Mouse (Mus musculus) cerebellum, postnatal 4 days (tissue): ENCODE measurements at regions not wholly inside any gene's neighbourhood (a gene's known extent, or its start where the extent isn't known, plus 50 kb on each side); places are given as distances from the start of the nearest gene placed in this dataset.

Experiments used
- DNase-seq, 2 experiments: peaks; one replicate each; pipeline ENCODE4 v3.0.0; 2022; ENCODE audit warnings: low spot score in 2 of 2, mixed read lengths in 1 of 2

- no peak for DNase-seq
Observed at GRCm38 (mm10) chr12:47466740-47467139, 648.0 kb upstream of the Nova1 start.

DNA sequence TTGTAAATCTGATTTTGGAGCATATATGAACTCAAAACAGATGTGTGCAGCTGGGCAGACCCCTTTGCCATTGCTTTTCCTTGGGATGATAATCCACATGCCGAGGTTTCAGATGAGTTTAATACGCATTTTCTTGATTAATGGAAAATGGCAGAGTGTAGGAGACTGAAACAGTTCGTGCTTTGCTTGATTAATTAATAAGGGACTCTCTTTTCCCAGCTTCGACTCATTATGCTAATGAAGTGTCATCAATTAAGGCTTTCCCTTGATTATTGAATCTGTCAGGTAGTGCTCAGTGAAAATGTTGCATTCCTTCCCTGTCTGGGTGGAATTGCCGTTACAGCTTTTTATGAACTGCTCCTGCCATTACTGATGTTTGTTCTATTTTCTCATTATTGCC, 647.2 kb upstream of the Nova1 start:
- no peak for DNase-seq

DNA sequence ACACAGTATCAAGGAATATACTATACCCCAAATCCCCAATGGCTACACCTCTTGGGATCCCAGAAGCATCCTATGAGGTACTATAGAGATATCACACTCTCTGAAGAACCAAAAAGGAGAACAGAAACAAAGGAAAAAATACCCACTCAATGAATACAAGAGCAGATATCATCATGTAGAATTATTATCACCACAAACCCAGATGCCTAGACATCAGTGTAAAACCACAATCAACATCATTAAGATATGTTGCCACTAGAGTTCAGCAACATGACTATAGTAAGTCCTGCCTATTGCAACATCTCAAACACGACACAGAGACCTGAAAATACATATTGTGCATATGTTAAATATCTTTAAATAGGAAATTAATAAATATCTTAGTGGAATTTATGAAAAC, 612.9 kb upstream of the Nova1 start:
- no peak for DNase-seq

- DNase-seq = peak in 1 of 2 experiments; percentile 3
Observed at GRCm38 (mm10) chr12:47412251-47412650, 593.5 kb upstream of the Nova1 start.

DNA sequence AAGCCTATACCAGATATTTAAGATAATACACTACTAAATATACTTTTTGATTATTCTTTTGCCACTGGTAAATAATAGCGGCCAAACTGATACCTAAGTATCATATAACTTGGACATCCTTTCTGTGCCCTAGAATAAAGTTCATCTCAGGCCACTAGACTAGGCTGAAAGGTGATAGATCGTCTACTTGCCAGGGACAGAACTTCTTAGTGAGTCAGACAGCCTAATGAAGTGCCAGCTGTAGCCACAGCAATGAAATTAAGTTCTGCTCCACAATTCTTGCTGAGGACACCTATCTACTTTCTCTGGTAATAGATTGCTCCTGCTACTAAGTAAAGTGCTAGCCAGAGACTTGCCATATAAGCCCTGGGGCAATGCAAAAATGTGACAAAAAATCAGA, 587.8 kb upstream of the Nova1 start:
- DNase-seq = no peak

GRCm38 (mm10) chr12:47406131-47406530, 587.4 kb upstream of the Nova1 start:
- DNase-seq = no peak

GRCm38 (mm10) chr12:47383225-47383624, 564.5 kb upstream of the Nova1 start:
- DNase-seq = no peak

- no peak for DNase-seq
Observed at GRCm38 (mm10) chr12:47353269-47353668, 534.5 kb upstream of the Nova1 start.

DNA sequence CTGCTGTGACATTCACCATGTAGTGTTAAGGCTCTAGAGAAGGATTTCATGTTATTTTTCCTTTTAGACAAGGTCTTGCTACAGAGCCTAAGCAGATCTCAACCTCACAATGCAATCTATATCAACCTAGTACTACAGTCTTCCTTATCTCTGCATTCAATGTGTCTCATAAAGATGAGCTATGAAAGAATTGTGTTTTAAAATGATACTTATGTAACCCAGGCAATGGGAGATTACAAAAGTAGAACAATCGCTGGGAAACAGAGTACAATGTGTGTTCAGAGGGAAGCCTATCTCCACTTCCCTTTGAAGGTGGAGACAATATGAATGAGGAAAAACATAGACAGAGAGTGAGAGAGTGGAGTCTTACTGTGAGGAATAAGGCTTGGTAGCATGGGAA, 532.5 kb upstream of the Nova1 start:
- no peak for DNase-seq

GRCm38 (mm10) chr12:47313413-47313812, 494.7 kb upstream of the Nova1 start:
- DNase-seq = peak in 1 of 2 experiments; percentile 24

GRCm38 (mm10) chr12:47275904-47276303, 457.2 kb upstream of the Nova1 start:
- DNase-seq = no peak

DNA sequence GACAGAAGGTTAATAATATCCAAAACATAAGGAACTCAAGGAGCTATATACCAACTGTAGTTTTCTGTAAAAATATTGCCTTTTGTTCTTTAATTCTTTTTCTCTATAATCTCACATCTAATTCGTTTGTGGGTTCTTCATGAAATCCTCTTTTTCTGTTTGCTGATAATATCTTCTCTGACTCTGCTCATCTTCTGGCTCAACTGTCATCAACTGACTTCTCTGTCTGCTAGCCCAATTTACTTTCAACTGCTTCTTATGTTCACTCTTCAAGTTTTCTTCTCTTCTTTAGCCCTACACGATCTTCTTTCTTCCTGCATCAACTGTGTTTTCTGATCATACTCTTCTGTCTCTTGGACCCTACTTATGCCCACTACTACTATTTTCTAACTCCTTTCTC, 453.6 kb upstream of the Nova1 start:
- DNase-seq = no peak

DNA sequence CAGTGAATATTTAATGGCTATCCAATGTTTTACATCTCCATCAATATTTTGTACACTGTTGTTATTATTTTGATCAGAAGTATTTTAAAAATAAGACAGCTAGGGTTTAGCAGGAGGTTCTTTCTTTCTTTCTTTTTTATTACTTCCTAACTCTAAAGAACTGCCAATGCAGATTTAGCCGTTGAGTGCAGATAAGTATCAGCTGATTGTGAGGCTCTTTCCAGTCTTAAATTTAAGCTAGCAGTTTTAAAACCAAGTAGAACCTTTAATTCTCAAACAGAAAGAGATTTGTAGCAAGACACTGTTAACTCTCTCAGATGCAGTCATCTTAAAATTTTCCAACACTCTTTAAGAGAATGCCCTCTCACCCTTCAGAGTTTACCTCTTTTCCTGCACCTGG, 445.4 kb upstream of the Nova1 start:
- no peak for DNase-seq

GRCm38 (mm10) chr12:47263408-47263807, 444.7 kb upstream of the Nova1 start:
- DNase-seq = no peak

GRCm38 (mm10) chr12:47252306-47252705, 433.6 kb upstream of the Nova1 start:
- no peak for DNase-seq

GRCm38 (mm10) chr12:47243623-47244514, 425.1 kb upstream of the Nova1 start:
- no peak for DNase-seq

- DNase-seq = no peak
Observed at GRCm38 (mm10) chr12:47220016-47220415, 401.3 kb upstream of the Nova1 start.

DNA sequence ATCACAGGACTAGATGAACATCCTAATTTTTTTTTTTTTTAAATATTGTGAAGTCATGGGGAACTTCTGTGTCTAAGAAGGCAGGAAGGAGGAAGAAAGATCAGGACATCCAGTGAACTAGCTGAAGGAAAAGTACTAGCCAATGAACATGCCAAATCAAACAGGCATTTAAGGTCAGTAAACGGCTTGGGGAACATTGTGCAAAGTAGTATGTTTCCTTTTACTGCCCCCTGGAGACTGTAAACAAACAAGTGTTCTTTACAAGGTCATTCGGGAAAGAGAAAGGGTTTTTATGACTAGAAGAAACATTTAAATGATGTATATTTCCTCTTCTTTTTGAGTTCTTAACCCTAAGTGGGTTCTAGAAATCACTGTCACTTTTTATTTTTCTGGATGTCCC, 400.6 kb upstream of the Nova1 start:
- DNase-seq = no peak

GRCm38 (mm10) chr12:47211417-47212104, 392.8 kb upstream of the Nova1 start:
- no peak for DNase-seq

DNA sequence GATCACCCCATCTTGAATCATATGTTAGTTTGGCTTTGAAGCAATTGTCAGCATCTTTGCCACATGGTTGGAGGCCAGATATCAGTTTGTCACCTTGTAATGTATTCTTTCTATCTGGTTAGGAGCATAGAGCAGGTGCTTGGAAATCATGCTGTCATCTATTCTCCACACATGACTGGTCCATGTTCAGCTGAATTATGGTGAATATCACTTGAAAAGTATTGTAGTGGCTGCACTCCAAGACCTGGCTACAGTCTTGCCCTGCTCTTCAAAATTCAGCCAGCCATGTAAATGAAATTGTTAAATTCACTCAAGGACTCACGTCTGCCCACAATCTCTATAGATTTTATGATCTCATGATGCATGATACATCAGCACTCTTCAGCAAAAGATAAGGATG, 384.2 kb upstream of the Nova1 start:
- DNase-seq = peak in 1 of 2 experiments; percentile 24

DNA sequence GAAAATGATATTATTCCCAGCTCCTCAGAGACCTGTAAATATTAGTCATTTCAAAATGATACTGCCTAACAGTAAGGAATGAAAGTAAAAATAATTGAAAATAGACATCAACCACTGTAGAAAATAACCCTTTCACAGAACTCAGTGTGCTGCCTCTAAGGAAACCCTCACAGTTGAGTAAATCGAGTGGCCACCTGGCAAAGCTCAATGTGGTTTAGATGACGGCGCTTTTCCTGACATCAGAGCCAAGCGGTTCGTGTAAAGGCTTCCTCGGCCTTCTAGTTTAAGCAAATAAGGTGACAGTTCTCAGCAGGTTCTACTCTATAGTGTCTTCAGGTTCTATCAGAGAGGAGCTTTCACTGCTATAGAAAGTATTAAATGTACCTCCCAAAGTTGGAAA, 379.9 kb upstream of the Nova1 start:
- DNase-seq = no peak

GRCm38 (mm10) chr12:47164736-47165135, 346.0 kb upstream of the Nova1 start:
- DNase-seq = peak in 1 of 2 experiments; percentile 75
